Mouse (Mus musculus): ENCODE data around the gene Tent4b.

DNA sequence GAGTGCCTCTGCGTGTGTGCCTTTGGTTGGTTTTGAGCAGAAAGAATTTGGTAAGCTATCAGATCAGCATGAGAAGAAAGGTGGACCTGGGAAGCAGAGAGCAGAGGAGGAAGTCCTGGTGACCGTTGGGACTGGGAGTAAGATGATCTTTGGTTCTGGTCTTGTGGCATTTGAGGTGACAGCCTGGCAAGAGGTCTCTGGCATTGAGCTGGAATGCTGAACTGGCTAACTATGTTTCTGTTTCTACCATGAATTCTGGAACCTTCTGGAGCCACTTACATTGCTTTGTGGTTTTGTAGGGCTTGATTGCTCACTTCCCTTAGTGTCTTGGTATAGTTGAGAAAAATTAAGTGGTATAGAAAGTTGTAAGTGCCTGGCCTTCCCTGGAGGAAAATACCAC lies 38.6 kb downstream of the Tent4b start:
- TF ChIP-seq CTCF (IDR thresholded peaks at IDR 0.05) (no peak), EP300 (IDR thresholded peaks at IDR 0.05) (no peak)
